In the genomic region with DNA sequence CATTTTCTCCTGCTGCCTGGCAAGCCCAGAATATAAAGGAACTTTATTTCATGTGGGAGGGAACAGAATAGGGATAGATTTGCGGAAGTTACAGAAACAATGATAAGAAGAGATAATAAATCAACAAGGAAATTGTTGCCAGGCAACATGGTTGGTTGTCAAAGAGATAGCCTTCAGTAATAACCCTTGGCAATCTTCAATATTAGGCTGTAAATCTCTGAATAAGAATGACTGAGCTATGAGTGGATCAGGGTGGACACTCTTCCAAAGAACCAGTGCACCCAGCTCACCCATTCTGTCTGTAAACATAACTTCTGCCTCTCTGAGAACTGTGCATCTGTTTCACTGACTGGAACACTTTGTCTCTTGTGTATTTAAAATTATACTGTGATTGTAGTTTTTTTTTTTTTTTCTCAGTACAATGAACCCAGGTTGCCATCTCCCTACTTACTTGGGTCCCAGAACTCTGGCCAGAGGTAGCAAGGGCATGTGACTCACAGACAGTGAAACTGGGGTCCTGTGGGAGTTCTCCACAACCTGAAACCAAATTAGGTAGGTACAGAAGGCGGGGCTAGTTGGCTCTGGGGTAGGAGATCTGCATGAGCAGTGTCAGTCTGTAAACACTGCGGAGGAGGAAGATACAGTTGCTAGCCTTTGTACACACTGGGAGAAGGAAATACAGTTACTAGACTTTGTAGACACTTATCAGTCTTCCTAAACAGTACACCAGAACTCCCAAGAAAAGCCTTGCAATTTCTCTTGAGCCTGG, we compare ENCODE assay signal across 17 mouse cellular contexts. TPM values are rescaled to one million over a fixed set of nuclear protein-coding genes. Genes with fewer than 3 reads are reported as not detected.
DNase-seq lines count a peak whose midpoint lies in the region; ATAC-seq and TF ChIP-seq lines count a peak whose summit lies in the region.
"Had no signal": no experiment of that assay in that cellular context is flagged by ENCODE, and none has a peak within 500 bp of the region (broad histone marks: within the 10 kb centered on the region; RNA-seq: fewer than 3 reads in every experiment).

No protein-coding gene starts in this region.

- dilution Hi-C loops in CH12.LX (cut with MboI; ENCODE audit: extremely low pct_ligation_motif_present, extremely low pct_unique_long_range_greater_than_20kb, low sequenced_read_pairs) = no loop called here

- H3K4me2 ChIP-seq in CH12.LX (ENCODE audit: insufficient read depth, low read depth, poor library complexity, severe bottlenecking) = no peak overlapping the region
- no peak overlapping the region for H3K4me2 ChIP-seq in kidney, embryonic 15.5 days
- H3K4me2 ChIP-seq: embryonic facial prominence, embryonic 15.5 days; forebrain, embryonic 12.5 days; hindbrain, embryonic 13.5 days; liver, embryonic 15.5 days; midbrain, embryonic 12.5 days had no signal

- in situ Hi-C loops in CH12.LX (cut with MboI; ENCODE audit: low pct_ligation_motif_present, low pct_unique_long_range_greater_than_20kb, low sequenced_read_pairs) = no loop called here

- no peak overlapping the region for H3K9ac ChIP-seq in CH12.LX (ENCODE audit: insufficient read depth, low read depth)
- H3K9ac ChIP-seq in kidney, embryonic 15.5 days = no peak overlapping the region
- H3K9ac ChIP-seq: embryonic facial prominence, embryonic 15.5 days; forebrain, embryonic 12.5 days; hindbrain, embryonic 13.5 days; liver, embryonic 15.5 days; midbrain, embryonic 12.5 days had no signal

- 23% methylated on average over 3 of the region's 3 CpGs for WGBS in small intestine, adult 2 months
- WGBS in kidney, embryonic 15.5 days = 58% methylated on average over 3 of the region's 3 CpGs

- no peak for DNase-seq in layer of hippocampus, adult 2 months (ENCODE audit: low spot score in 2 of 2)
- no peak for DNase-seq in layer of hippocampus, postnatal 25 days (ENCODE audit: extremely low spot score in 1 of 2, low spot score in 1 of 2)
- peak; percentile 85 for DNase-seq in CH12.LX (ENCODE audit: extremely low read depth)
- DNase-seq in layer of hippocampus, adult 9-11 months = no peak
- DNase-seq: cerebellum, postnatal 25 days; kidney, adult 9 months had no signal

- TF ChIP-seq RAD21 in CH12.LX (IDR thresholded peaks at IDR 0.05; ENCODE audit: low read depth, low read length) = no peak

- H3K4me3 ChIP-seq in layer of hippocampus, adult 2 months = no peak overlapping the region
- H3K4me3 ChIP-seq in CH12.LX (replicated peaks in 1 of 3; ENCODE audit: low read depth in 2 of 3, low read length in 2 of 3, poor library complexity in 1 of 3) = no peak overlapping the region
- H3K4me3 ChIP-seq in cortical plate, adult 2 months (ENCODE audit: insufficient read depth, low read length) = no peak overlapping the region
- no peak overlapping the region for H3K4me3 ChIP-seq in small intestine, adult 2 months (ENCODE audit: low read depth, low read length)
- no peak overlapping the region for H3K4me3 ChIP-seq in kidney, embryonic 15.5 days (replicated peaks)
- H3K4me3 ChIP-seq: embryonic facial prominence, embryonic 15.5 days; forebrain, embryonic 12.5 days; hindbrain, embryonic 13.5 days; limb, embryonic 10.5 days; liver, embryonic 15.5 days; midbrain, embryonic 12.5 days had no signal

- peak overlapping the region; percentile 83 for H3K27ac ChIP-seq in layer of hippocampus, adult 2 months
- H3K27ac ChIP-seq in CH12.LX (ENCODE audit: insufficient read depth, low read depth) = no peak overlapping the region
- H3K27ac ChIP-seq in cortical plate, adult 2 months (ENCODE audit: insufficient read depth, low read length) = 0 out of 2 replicates have a peak overlapping the region, but pooled peaks have one; percentile 91
- peak overlapping the region; percentile 95 for H3K27ac ChIP-seq in small intestine, adult 2 months (ENCODE audit: insufficient read depth, low read depth, low read length)
- no peak overlapping the region for H3K27ac ChIP-seq in kidney, embryonic 15.5 days
- H3K27ac ChIP-seq: embryonic facial prominence, embryonic 15.5 days; forebrain, embryonic 12.5 days; hindbrain, embryonic 13.5 days; limb, embryonic 10.5 days; liver, embryonic 15.5 days; midbrain, embryonic 12.5 days had no signal

- H3K9me3 ChIP-seq in CH12.LX (replicated peaks; ENCODE audit: low read length) = no peaks in the 10 kb centered on the region
- no peaks in the 10 kb centered on the region for H3K9me3 ChIP-seq in kidney, embryonic 15.5 days (replicated peaks)
- H3K9me3 ChIP-seq: embryonic facial prominence, embryonic 15.5 days; forebrain, embryonic 12.5 days; hindbrain, embryonic 13.5 days; limb, embryonic 10.5 days; liver, embryonic 15.5 days; midbrain, embryonic 12.5 days had no signal

- TF ChIP-seq POLR2A in CH12.LX (IDR thresholded peaks at IDR 0.05; ENCODE audit: low read depth, low read length) = no peak
- TF ChIP-seq POLR2A in cortical plate, adult 2 months (IDR thresholded peaks at IDR 0.05; ENCODE audit: extremely low read depth, insufficient read depth, low read length) = no peak
- TF ChIP-seq POLR2A in small intestine, adult 2 months (IDR thresholded peaks at IDR 0.05; ENCODE audit: low read depth, low read length) = no peak

- TF ChIP-seq EP300 in CH12.LX (IDR thresholded peaks at IDR 0.05; ENCODE audit: low read length) = no peak

- no peak for TF ChIP-seq CTCF in layer of hippocampus, adult 2 months (conservative IDR thresholded peaks at IDR 0.05)
- no peak for TF ChIP-seq CTCF in CH12.LX (conservative IDR thresholded peaks at IDR 0.05 in 1 of 2, IDR thresholded peaks at IDR 0.05 in 1 of 2; ENCODE audit: low read depth in 2 of 2, low read length in 2 of 2)
- TF ChIP-seq CTCF in cortical plate, adult 2 months (IDR thresholded peaks at IDR 0.05; ENCODE audit: extremely low read depth, insufficient read depth, low read length) = no peak
- TF ChIP-seq CTCF in small intestine, adult 2 months (IDR thresholded peaks at IDR 0.05; ENCODE audit: extremely low read depth, insufficient read length, insufficient replicate concordance, low read depth, low read length) = no peak

- no peak for ATAC-seq in kidney, embryonic 15.5 days (replicated peaks; ENCODE audit: low FRiP score)
- ATAC-seq: Patski had no signal

- H3K4me1 ChIP-seq in CH12.LX (ENCODE audit: control insufficient read depth in 1 of 2, insufficient read depth in 2 of 2) = peaks cover 12 to 84% of the 10 kb centered on the region in 2 experiments
- H3K4me1 ChIP-seq in cortical plate, adult 2 months (ENCODE audit: control insufficient read depth, insufficient read depth, low read length) = peaks cover 4% of the 10 kb centered on the region; the same call in 1 of the 2 replicates
- peaks cover 27% of the 10 kb centered on the region; the same call in 1 of the 2 replicates for H3K4me1 ChIP-seq in small intestine, adult 2 months (ENCODE audit: control insufficient read depth, insufficient read depth, insufficient read length, low read length)
- no peaks in the 10 kb centered on the region for H3K4me1 ChIP-seq in kidney, embryonic 15.5 days
- H3K4me1 ChIP-seq: embryonic facial prominence, embryonic 15.5 days; forebrain, embryonic 12.5 days; hindbrain, embryonic 13.5 days; limb, embryonic 10.5 days; midbrain, embryonic 12.5 days had no signal

- no peaks in the 10 kb centered on the region for H3K36me3 ChIP-seq in CH12.LX (replicated peaks in 1 of 2; ENCODE audit: control insufficient read depth in 1 of 2, insufficient read depth in 1 of 2, low read length in 1 of 2)
- no peaks in the 10 kb centered on the region for H3K36me3 ChIP-seq in small intestine, adult 2 months (ENCODE audit: control insufficient read depth, insufficient read depth, low read length)
- H3K36me3 ChIP-seq in kidney, embryonic 15.5 days = no peaks in the 10 kb centered on the region
- H3K36me3 ChIP-seq: embryonic facial prominence, embryonic 15.5 days; forebrain, embryonic 12.5 days; hindbrain, embryonic 13.5 days; limb, embryonic 10.5 days; liver, embryonic 15.5 days; midbrain, embryonic 12.5 days had no signal

- H3K27me3 ChIP-seq in CH12.LX (replicated peaks) = no peaks in the 10 kb centered on the region
- H3K27me3 ChIP-seq in small intestine, adult 2 months (ENCODE audit: control insufficient read depth, insufficient read depth, low read length) = no peaks in the 10 kb centered on the region
- H3K27me3 ChIP-seq in kidney, embryonic 15.5 days = no peaks in the 10 kb centered on the region
- H3K27me3 ChIP-seq: embryonic facial prominence, embryonic 15.5 days; forebrain, embryonic 12.5 days; hindbrain, embryonic 13.5 days; liver, embryonic 15.5 days; midbrain, embryonic 12.5 days; Patski had no signal

- no peaks in the 10 kb centered on the region for H3K79me2 ChIP-seq in CH12.LX (replicated peaks; ENCODE audit: control insufficient read depth, extremely low read depth, insufficient read depth, poor library complexity, severe bottlenecking)

RNA-seq across cellular contexts. Expression of a gene that starts 19.3 kb away (rescaled TPM):
- total RNA-seq in layer of hippocampus, adult 2 months (2021) = 1 to 10 TPM; 5.3 to 6.6 TPM
- 1 to 10 TPM; 1.8 to 3.5 TPM for total RNA-seq in layer of hippocampus, postnatal 25 days (2021)
- total RNA-seq in CH12.LX (2012; rRNA removed) (1.7 and 2.5 TPM in 2 replicates), CH12.LX (2014; rRNA removed) (9.3 and 11.5 TPM in 2 replicates)
- polyA plus RNA-seq in CH12.LX (2012; ENCODE audit: insufficient read length, low read depth) = 23.0 and 24.9 TPM in 2 replicates
- 11.0 and 15.1 TPM in 2 replicates for polyA plus RNA-seq in cortical plate, adult 2 months (2012; rRNA removed)
- polyA plus RNA-seq in small intestine, adult 2 months (2012; rRNA removed) = 36.8 and 110 TPM in 2 replicates
- polyA plus RNA-seq in kidney, embryonic 15.5 days (2015; fragmentation: Nextera tagmentation; extraction: Ambion mirVana) = 12.4 and 13.4 TPM in 2 replicates

RNA-seq across cellular contexts. Expression of a gene that starts 29.0 kb away (rescaled TPM):
- total RNA-seq in layer of hippocampus, adult 2 months (2021) = not detected
- 1 to 10 TPM in 1 of 2 experiments, not detected in 1; 2.7 TPM for total RNA-seq in layer of hippocampus, postnatal 25 days (2021)
- total RNA-seq in CH12.LX (2012; rRNA removed) (14.4 and 14.6 TPM in 2 replicates), CH12.LX (2014; rRNA removed) (not detected in 2 replicates)
- polyA plus RNA-seq in CH12.LX (2012; ENCODE audit: insufficient read length, low read depth) = not detected in 2 replicates
- polyA plus RNA-seq in cortical plate, adult 2 months (2012; rRNA removed) = 0.73 and 0.85 TPM in 2 replicates
- polyA plus RNA-seq in small intestine, adult 2 months (2012; rRNA removed) = not detected in 2 replicates
- polyA plus RNA-seq in kidney, embryonic 15.5 days (2015; fragmentation: Nextera tagmentation; extraction: Ambion mirVana) = not detected in 2 replicates
- polyA plus RNA-seq: embryonic facial prominence, embryonic 15.5 days; forebrain, embryonic 12.5 days; heart, embryonic 16.5 days; hindbrain, embryonic 13.5 days; limb, embryonic 10.5 days; liver, embryonic 15.5 days; midbrain, embryonic 12.5 days; Patski had no signal

RNA-seq across cellular contexts. Expression of a gene that starts 29.9 kb away (rescaled TPM):
- total RNA-seq in layer of hippocampus, adult 2 months (2021) = 10 to 100 TPM; 62.1 to 63.7 TPM
- total RNA-seq in layer of hippocampus, postnatal 25 days (2021) = 10 to 100 TPM; 58.1 to 60.7 TPM
- total RNA-seq in CH12.LX (2012; rRNA removed) (61.4 and 61.7 TPM in 2 replicates), CH12.LX (2014; rRNA removed) (60.5 and 66.4 TPM in 2 replicates)
- 47.4 and 50.5 TPM in 2 replicates for polyA plus RNA-seq in CH12.LX (2012; ENCODE audit: insufficient read length, low read depth)
- 58.6 and 59.5 TPM in 2 replicates for polyA plus RNA-seq in cortical plate, adult 2 months (2012; rRNA removed)
- polyA plus RNA-seq in small intestine, adult 2 months (2012; rRNA removed) = 27.9 and 41.3 TPM in 2 replicates
- polyA plus RNA-seq in kidney, embryonic 15.5 days (2015; fragmentation: Nextera tagmentation; extraction: Ambion mirVana) = 22.2 and 23.4 TPM in 2 replicates

RNA-seq across cellular contexts. Expression of a gene that starts 47.9 kb away (rescaled TPM):
- total RNA-seq in layer of hippocampus, adult 2 months (2021) = under 1 TPM; 0.20 to 0.25 TPM
- total RNA-seq in layer of hippocampus, postnatal 25 days (2021) = under 1 TPM; 0.16 to 0.27 TPM
- total RNA-seq in CH12.LX (2012; rRNA removed) = not detected in 2 replicates
- total RNA-seq in CH12.LX (2014; rRNA removed) = not detected in 2 replicates
- polyA plus RNA-seq in CH12.LX (2012; ENCODE audit: insufficient read length, low read depth) = 0.04 and 0.11 TPM in 2 replicates
- 0.15 and 0.19 TPM in 2 replicates for polyA plus RNA-seq in cortical plate, adult 2 months (2012; rRNA removed)
- polyA plus RNA-seq in small intestine, adult 2 months (2012; rRNA removed) = not detected in 2 replicates
- polyA plus RNA-seq in kidney, embryonic 15.5 days (2015; fragmentation: Nextera tagmentation; extraction: Ambion mirVana) = 0.64 and 1.0 TPM in 2 replicates
- polyA plus RNA-seq: midbrain, embryonic 12.5 days had no signal

Comparison
In these comparisons a context has a peak if more than half of its experiments do, and no peak if none do; other contexts are left out.
1. H3K27ac ChIP-seq: peak in layer of hippocampus, adult 2 months (single experiment), cortical plate, adult 2 months (single experiment) and small intestine, adult 2 months (single experiment); none in CH12.LX (single experiment) and kidney, embryonic 15.5 days (single experiment).